Mouse (Mus musculus) intestine, embryonic 15.5 days (tissue): ENCODE measurements around the gene Cox20. TPM values are rescaled to one million over a fixed set of nuclear protein-coding genes. Genes with fewer than 3 reads are reported as not detected.

Source experiments
- ATAC-seq: fragments of 200-750 bp; cut with Nextera tagmentation; 2 replicates; pipeline ENCODE4 v1.8.0; 2017; ENCODE audit warnings: moderate TSS enrichment, moderate library complexity
- H3K27ac ChIP-seq: fragments of 300-500 bp; sonication (generic); 2 replicates; pipeline ENCODE4 v1.5.1; 2015; ENCODE audit warnings: mild to moderate bottlenecking, inconsistent platforms
- H3K27me3 ChIP-seq: fragments of 300-500 bp; sonication (generic); replicated peaks from 2 replicates; pipeline ENCODE4 v1.6.1; 2015; ENCODE audit warnings: inconsistent platforms
- H3K36me3 ChIP-seq: fragments of 300-500 bp; sonication (generic); 2 replicates; pipeline ENCODE4 v1.6.1; 2015; ENCODE audit warnings: inconsistent platforms
- H3K4me1 ChIP-seq: fragments of 300-500 bp; sonication (generic); replicated peaks from 2 replicates; pipeline ENCODE4 v1.6.1; 2015; ENCODE audit warnings: inconsistent platforms
- H3K4me2 ChIP-seq: fragments of 300-500 bp; sonication (generic); replicated peaks from 2 replicates; pipeline ENCODE4 v1.6.1; 2015; ENCODE audit warnings: mild to moderate bottlenecking, inconsistent platforms
- H3K4me3 ChIP-seq: fragments of 300-500 bp; sonication (generic); replicated peaks from 2 replicates; pipeline ENCODE4 v1.5.1; 2015; ENCODE audit warnings: inconsistent platforms
- H3K9ac ChIP-seq: fragments of 300-500 bp; sonication (generic); 2 replicates; pipeline ENCODE4 v1.6.1; 2015; ENCODE audit warnings: inconsistent platforms
- H3K9me3 ChIP-seq: fragments of 300-500 bp; sonication (generic); 2 replicates; pipeline ENCODE4 v1.6.1; 2016; ENCODE audit warnings: inconsistent platforms
- WGBS: fragments of 180-500 bp; shearing (Covaris S2); methylation state at CpG from one replicate; pipeline ENCODE4 v1.1.7; 2015; 5-methylcytosine and 5-hydroxymethylcytosine counted together
- polyA plus RNA-seq: library from polyadenylated mRNA; unstranded; fragments of >200 nt; fragmentation: Nextera tagmentation; extraction: Ambion mirVana; gene quantifications from 2 replicates; pipeline ENCODE4 v1.2.1, GENCODE M21; 2015

Cox20 gene
- polyA plus RNA-seq, 1 experiment from 2014 or later, result 159 TPM

- ATAC-seq, result no peak
- 34% methylated on average over 3 of the region's 3 CpGs for WGBS
- Histone ChIP-seq H3K9ac (no peak overlapping the region), H3K4me2 (no peak overlapping the region), H3K9me3 (no peaks in the 10 kb centered on the region), H3K4me1 (no peaks in the 10 kb centered on the region), H3K27ac (no peak overlapping the region), H3K27me3 (no peaks in the 10 kb centered on the region), H3K36me3 (no peaks in the 10 kb centered on the region), H3K4me3 (no peak overlapping the region)
Observed at GRCm38 (mm10) chr1:178303425-178303824, 15.5 kb upstream of the Cox20 start.

DNA sequence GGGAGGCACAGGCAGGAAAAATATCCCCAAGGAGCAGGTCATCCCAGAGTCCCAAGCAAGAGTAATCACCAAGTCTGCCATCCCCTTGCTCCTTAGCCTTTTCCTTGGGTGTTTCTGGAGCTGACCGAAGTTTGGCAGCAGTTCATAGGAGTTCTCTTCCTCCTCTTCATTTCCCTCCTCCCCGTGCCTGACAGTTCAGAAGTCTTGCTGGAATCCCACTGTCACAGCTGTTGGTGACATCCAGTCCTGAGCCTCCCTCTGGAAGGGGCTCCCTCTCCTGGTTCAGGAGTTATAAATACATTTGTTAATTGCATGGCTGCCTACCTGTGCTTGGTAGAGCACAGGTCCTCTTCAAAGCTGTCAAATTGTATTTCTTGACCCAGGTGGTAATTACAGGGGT lies 9.4 kb upstream of the Cox20 start:
- no peaks in the 10 kb centered on the region for H3K4me1 ChIP-seq
- no peaks in the 10 kb centered on the region for H3K36me3 ChIP-seq
- no peaks in the 10 kb centered on the region for H3K9me3 ChIP-seq
- no peak overlapping the region for H3K27ac ChIP-seq
- no peaks in the 10 kb centered on the region for H3K27me3 ChIP-seq
- no peak for ATAC-seq
- H3K4me2 ChIP-seq, result no peak overlapping the region
- no peak overlapping the region for H3K4me3 ChIP-seq
- 52% methylated on average over 2 of the region's 2 CpGs for WGBS
- H3K9ac ChIP-seq, result no peak overlapping the region

- Histone ChIP-seq H3K9ac (no peak overlapping the region), H3K36me3 (no peaks in the 10 kb centered on the region), H3K4me2 (no peak overlapping the region), H3K4me1 (no peaks in the 10 kb centered on the region), H3K9me3 (no peaks in the 10 kb centered on the region), H3K4me3 (no peak overlapping the region), H3K27me3 (no peaks in the 10 kb centered on the region), H3K27ac (no peak overlapping the region)
- no peak for ATAC-seq
- WGBS, result 72% methylated on average over 1 of the region's 1 CpGs
Observed at GRCm38 (mm10) chr1:178310128-178310527, 8.8 kb upstream of the Cox20 start.

- Histone ChIP-seq H3K9me3 (no peaks in the 10 kb centered on the region), H3K36me3 (no peaks in the 10 kb centered on the region), H3K4me2 (no peak overlapping the region), H3K27me3 (no peaks in the 10 kb centered on the region), H3K9ac (no peak overlapping the region), H3K27ac (no peak overlapping the region), H3K4me1 (0 out of 2 replicates have a peak, but pooled peaks cover 2% of the 10 kb centered on the region), H3K4me3 (no peak overlapping the region)
- ATAC-seq, result no peak
- WGBS, result 88% methylated on average over 1 of the region's 1 CpGs
Observed at GRCm38 (mm10) chr1:178313039-178313597, 5.8 kb upstream of the Cox20 start.

DNA sequence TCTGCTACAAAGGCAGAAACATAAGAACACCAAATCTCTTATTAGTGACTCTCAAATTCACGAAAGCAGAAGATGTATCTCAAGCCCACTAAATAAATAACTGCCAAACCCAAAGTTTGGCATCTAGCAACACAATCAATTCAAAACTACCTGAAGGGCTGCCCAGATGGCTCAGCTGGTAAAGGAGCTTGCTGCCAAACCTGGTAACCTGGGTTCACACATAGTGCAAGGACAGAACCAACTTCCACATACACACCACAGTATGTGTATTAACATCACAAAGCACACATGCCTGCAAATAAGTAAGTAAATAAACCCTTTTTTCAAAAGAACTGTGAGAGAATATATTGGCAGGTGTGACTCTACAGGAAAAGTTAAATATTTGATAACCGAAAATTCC lies 4.7 kb upstream of the Cox20 start:
- H3K9me3 ChIP-seq, result no peaks in the 10 kb centered on the region
- H3K4me2 ChIP-seq, result no peak overlapping the region
- no peaks in the 10 kb centered on the region for H3K36me3 ChIP-seq
- H3K9ac ChIP-seq, result no peak overlapping the region
- ATAC-seq, result no peak
- H3K4me3 ChIP-seq, result no peak overlapping the region
- H3K4me1 ChIP-seq, result 0 out of 2 replicates have a peak, but pooled peaks cover 2% of the 10 kb centered on the region
- WGBS, result 89% methylated on average over 2 of the region's 2 CpGs
- no peaks in the 10 kb centered on the region for H3K27me3 ChIP-seq
- H3K27ac ChIP-seq, result no peak overlapping the region

DNA sequence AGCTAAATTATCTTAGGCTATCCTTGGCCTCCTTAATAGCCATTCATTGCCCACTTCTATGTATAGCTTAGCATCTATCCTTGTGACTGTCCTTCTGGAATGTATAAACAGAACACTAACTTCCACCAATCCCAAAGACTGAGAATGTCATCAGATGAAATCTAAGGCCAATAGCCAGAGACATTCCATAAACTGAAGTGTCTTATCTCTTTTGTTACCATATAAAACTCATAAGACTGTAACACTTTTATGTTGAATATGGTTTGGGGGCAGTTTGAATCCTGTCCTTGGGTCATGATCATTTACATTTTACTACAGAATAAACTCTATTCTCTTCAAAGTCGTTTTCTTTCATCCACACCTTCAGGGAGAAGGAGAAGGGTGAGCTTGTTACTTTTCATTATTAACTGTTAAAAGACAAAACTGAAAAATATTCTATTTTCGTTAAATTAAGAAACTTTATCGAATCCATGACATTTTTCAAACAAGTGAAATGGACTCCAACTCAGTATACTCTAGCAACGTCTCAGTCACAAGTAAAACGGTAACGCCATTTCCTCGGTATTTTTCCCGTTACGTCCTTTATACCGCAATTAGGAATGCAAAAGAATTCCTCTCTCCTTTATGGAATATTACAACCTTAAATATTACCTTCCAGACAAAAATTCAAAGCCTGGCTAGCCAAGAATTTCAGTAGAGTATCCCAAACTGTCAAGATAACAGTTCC lies 1.5 kb upstream of the Cox20 start:
- H3K27ac ChIP-seq, result peak overlapping the region; percentile 98; the same call in 1 of the 2 replicates
- peaks cover 12% of the 10 kb centered on the region for H3K4me1 ChIP-seq
- no peaks in the 10 kb centered on the region for H3K36me3 ChIP-seq
- H3K9me3 ChIP-seq, result no peaks in the 10 kb centered on the region
- peak overlapping the region; percentile 65 for H3K4me2 ChIP-seq
- peak overlapping the region; percentile 54 for H3K4me3 ChIP-seq
- no peaks in the 10 kb centered on the region for H3K27me3 ChIP-seq
- no peak for ATAC-seq
- 39% methylated on average over 10 of the region's 10 CpGs for WGBS
- H3K9ac ChIP-seq, result peak overlapping the region; percentile 88; the same call in 1 of the 2 replicates

GRCm38 (mm10) chr1:178318002-178318388 lies 935 bp upstream of the Cox20 start:
- Histone ChIP-seq H3K27me3 (no peaks in the 10 kb centered on the region), H3K4me3 (peak overlapping the region; percentile 54), H3K36me3 (peaks cover 4% of the 10 kb centered on the region; the same call in 1 of the 2 replicates), H3K27ac (peak overlapping the region; percentile 98), H3K9me3 (no peaks in the 10 kb centered on the region), H3K4me1 (peaks cover 12% of the 10 kb centered on the region), H3K4me2 (peak overlapping the region; percentile 65), H3K9ac (peak overlapping the region; percentile 88)
- ATAC-seq, result peak; percentile 73
- WGBS, result under 1% methylated on average over 17 of the region's 17 CpGs

GRCm38 (mm10) chr1:178319295-178320037 lies 536 bp downstream of the Cox20 start:
- ATAC-seq, result peak; percentile 32

GRCm38 (mm10) chr1:178320038-178320722 lies 1.2 kb downstream of the Cox20 start:
- H3K4me2 ChIP-seq, result peak overlapping the region; percentile 65
- H3K27me3 ChIP-seq, result no peaks in the 10 kb centered on the region
- peaks cover 14% of the 10 kb centered on the region; the same call in 1 of the 2 replicates for H3K36me3 ChIP-seq
- H3K4me1 ChIP-seq, result peaks cover 12% of the 10 kb centered on the region
- ATAC-seq, result no peak
- 14% methylated on average over 8 of the region's 8 CpGs for WGBS
- peak overlapping the region; percentile 54 for H3K4me3 ChIP-seq
- peak overlapping the region; percentile 88 for H3K9ac ChIP-seq
- no peaks in the 10 kb centered on the region for H3K9me3 ChIP-seq
- peak overlapping the region; percentile 98 for H3K27ac ChIP-seq

More at GRCm38 (mm10) chr1:178319295-178320037, 536 bp downstream of the Cox20 start:
- Histone ChIP-seq H3K27ac (peak overlapping the region; percentile 98), H3K9me3 (no peaks in the 10 kb centered on the region), H3K9ac (peak overlapping the region; percentile 88), H3K27me3 (no peaks in the 10 kb centered on the region), H3K4me1 (peaks cover 12% of the 10 kb centered on the region), H3K4me3 (peak overlapping the region; percentile 54), H3K36me3 (peaks cover 7% of the 10 kb centered on the region; the same call in 1 of the 2 replicates), H3K4me2 (peak overlapping the region; percentile 65)
- WGBS, result 1% methylated on average over 12 of the region's 12 CpGs

- peaks cover 15% of the 10 kb centered on the region; the same call in 1 of the 2 replicates for H3K36me3 ChIP-seq
- H3K4me3 ChIP-seq, result peak overlapping the region; percentile 54; the same call in 1 of the 2 replicates
- WGBS, result 39% methylated on average over 5 of the region's 5 CpGs
- H3K27ac ChIP-seq, result peak overlapping the region; percentile 51
- no peak for ATAC-seq
- H3K27me3 ChIP-seq, result no peaks in the 10 kb centered on the region
- no peaks in the 10 kb centered on the region for H3K9me3 ChIP-seq
- peaks cover 12% of the 10 kb centered on the region for H3K4me1 ChIP-seq
- H3K4me2 ChIP-seq, result peak overlapping the region; percentile 65
- no peak overlapping the region for H3K9ac ChIP-seq
Observed at GRCm38 (mm10) chr1:178320723-178321590, 2.0 kb downstream of the Cox20 start.

DNA sequence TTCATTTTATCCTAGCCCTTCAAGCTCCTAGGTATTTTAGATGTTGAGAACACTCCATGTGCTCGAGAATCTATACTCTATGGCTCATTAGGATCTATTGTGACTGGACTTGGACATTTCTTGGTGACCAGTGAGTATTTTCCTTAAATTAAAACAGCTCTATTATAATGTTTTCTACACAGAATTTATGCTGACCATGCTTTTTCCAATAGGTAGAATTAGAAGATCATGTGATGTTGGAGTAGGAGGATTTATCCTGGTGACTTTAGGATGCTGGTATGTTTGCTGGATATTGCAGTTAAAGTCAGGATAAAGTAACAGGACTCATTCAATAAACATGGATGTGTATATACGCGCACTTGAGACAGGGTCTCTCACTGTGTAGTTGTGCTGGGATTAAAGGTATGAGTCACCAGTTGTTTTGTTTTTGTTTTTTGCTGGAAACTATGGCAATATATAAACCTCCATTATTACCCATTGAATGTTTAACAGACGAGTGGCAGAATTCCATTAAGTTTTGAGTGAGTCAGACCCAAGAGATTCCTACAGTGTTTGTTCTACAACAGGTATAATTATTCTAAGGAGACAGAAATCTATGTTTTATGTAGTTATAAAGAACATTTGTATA lies 2.9 kb downstream of the Cox20 start:
- Histone ChIP-seq H3K27ac (no peak overlapping the region), H3K4me3 (no peak overlapping the region), H3K9ac (no peak overlapping the region)

More for the DNA sequence above, 2.9 kb downstream of the Cox20 start:
- no peak for ATAC-seq
- WGBS, result 63% methylated on average over 4 of the region's 4 CpGs
- Histone ChIP-seq H3K4me1 (peaks cover 12% of the 10 kb centered on the region), H3K27me3 (no peaks in the 10 kb centered on the region), H3K36me3 (peaks cover 15% of the 10 kb centered on the region; the same call in 1 of the 2 replicates), H3K4me2 (0 out of 2 replicates have a peak overlapping the region, but pooled peaks have one; percentile 65), H3K9me3 (no peaks in the 10 kb centered on the region)
